9 mouse cellular contexts compared by ENCODE assay signal in the genomic region with DNA sequence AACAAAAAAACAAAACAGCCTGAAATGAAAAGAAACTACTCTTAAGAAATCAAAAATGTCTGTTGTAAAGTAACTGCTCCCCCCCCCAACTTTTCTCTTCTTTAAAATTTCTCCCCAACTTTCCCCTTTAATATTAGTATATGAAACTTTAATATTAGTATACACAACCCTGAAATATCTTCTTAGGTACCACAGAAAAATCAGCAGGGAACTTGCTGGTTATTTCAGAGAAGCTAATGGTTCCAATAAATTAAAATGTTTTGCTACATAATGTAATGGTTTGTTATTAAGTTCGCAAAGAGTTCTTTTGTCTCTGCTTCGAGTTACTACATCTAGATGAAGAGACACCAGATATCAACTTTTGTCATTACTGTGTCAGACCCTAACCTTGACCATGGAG. TPM values are rescaled to one million over a fixed set of nuclear protein-coding genes. Genes with fewer than 3 reads are reported as not detected.
DNase-seq lines count a peak whose midpoint lies in the region; ATAC-seq and TF ChIP-seq lines count a peak whose summit lies in the region.
"Had no signal": no experiment of that assay in that cellular context is flagged by ENCODE, and none has a peak within 500 bp of the region (broad histone marks: within the 10 kb centered on the region; RNA-seq: fewer than 3 reads in every experiment).

No protein-coding gene starts in this region.

- H3K27ac ChIP-seq in heart, embryonic 15.5 days, result peak overlapping the region; percentile 98
- peak overlapping the region; percentile 91; the same call in 1 of the 2 replicates for H3K27ac ChIP-seq in ES-E14 (ENCODE audit: insufficient read depth, low read depth, low read length, poor library complexity, severe bottlenecking)
- peak overlapping the region; percentile 98 for H3K27ac ChIP-seq in hindbrain, embryonic 10.5 days
- H3K27ac ChIP-seq in macrophage, result peak overlapping the region; percentile 90

- peak overlapping the region; percentile 72 for H3K4me2 ChIP-seq in heart, embryonic 15.5 days

- H3K4me3 ChIP-seq in heart, embryonic 15.5 days, result peak overlapping the region; percentile 64
- H3K4me3 ChIP-seq in ES-E14 (ENCODE audit: insufficient read depth in 1 of 2, low read depth in 1 of 2, low read length in 2 of 2, poor library complexity in 1 of 2, severe bottlenecking in 1 of 2) (peak overlapping the region; percentile 81 to 95), macrophage (ENCODE audit: inconsistent target) (peak overlapping the region; percentile 96)
- H3K4me3 ChIP-seq in hindbrain, embryonic 10.5 days, result peak overlapping the region; percentile 63

- no peaks in the 10 kb centered on the region for H3K79me2 ChIP-seq in macrophage (ENCODE audit: inconsistent target)

- H3K9me3 ChIP-seq in heart, embryonic 15.5 days (replicated peaks), result no peaks in the 10 kb centered on the region
- no peaks in the 10 kb centered on the region for H3K9me3 ChIP-seq in ES-E14 (ENCODE audit: control insufficient read depth, insufficient read depth, low read depth, low read length)
- no peaks in the 10 kb centered on the region for H3K9me3 ChIP-seq in hindbrain, embryonic 10.5 days

- H3K27me3 ChIP-seq in heart, embryonic 15.5 days, result no peaks in the 10 kb centered on the region
- no peaks in the 10 kb centered on the region for H3K27me3 ChIP-seq in hindbrain, embryonic 10.5 days (ENCODE audit: insufficient read depth, poor library complexity, severe bottlenecking)

- WGBS in heart, embryonic 15.5 days, result 6% methylated on average over 2 of the region's 2 CpGs
- 7% methylated on average over 2 of the region's 2 CpGs for WGBS in hindbrain, embryonic 10.5 days
- WGBS in macrophage (ENCODE audit: missing documents), result 9% methylated on average over 2 of the region's 2 CpGs

- H3K4me1 ChIP-seq in heart, embryonic 15.5 days (replicated peaks), result peaks cover 9% of the 10 kb centered on the region
- H3K4me1 ChIP-seq in ES-E14 (ENCODE audit: control insufficient read depth in 2 of 2, insufficient read depth in 2 of 2, low read length in 2 of 2, poor library complexity in 1 of 2), result peaks cover 5 to 7% of the 10 kb centered on the region in 2 experiments; a peak in 3 of 4 replicates
- peaks cover 18% of the 10 kb centered on the region for H3K4me1 ChIP-seq in hindbrain, embryonic 10.5 days (replicated peaks)

- peak overlapping the region; percentile 66 for H3K9ac ChIP-seq in heart, embryonic 15.5 days
- peak overlapping the region; percentile 99 for H3K9ac ChIP-seq in ES-E14 (ENCODE audit: insufficient read depth, low read depth, low read length, poor library complexity, severe bottlenecking)

- in situ Hi-C loops in ES-E14 (cut with MboI; ENCODE audit: low sequenced_read_pairs in 2 of 2, unreplicated experiment in 2 of 2), result no loop called here

- peaks cover 27% of the 10 kb centered on the region; the same call in 1 of the 2 replicates for H3K36me3 ChIP-seq in heart, embryonic 15.5 days
- peaks cover 17% of the 10 kb centered on the region for H3K36me3 ChIP-seq in ES-E14 (ENCODE audit: control insufficient read depth, insufficient read depth, low read length, poor library complexity, severe bottlenecking)
- peaks cover 37% of the 10 kb centered on the region for H3K36me3 ChIP-seq in hindbrain, embryonic 10.5 days
- peaks cover 24% of the 10 kb centered on the region; the same call in 1 of the 2 replicates for H3K36me3 ChIP-seq in macrophage (ENCODE audit: inconsistent target)

- no peak for ATAC-seq in heart, embryonic 15.5 days (replicated peaks; ENCODE audit: insufficient number of reproducible peaks, insufficient read depth, low FRiP score, low read depth)

- DNase-seq in heart, postnatal 25 days (ENCODE audit: low spot score), result no peak
- no peak for DNase-seq in ES-E14 (ENCODE audit: low read depth, low spot score)
- DNase-seq in hindbrain, embryonic 10.5 days (ENCODE audit: low spot score), result no peak
- no peak for DNase-seq in cerebellum, adult 8-10 months
- DNase-seq in adrenal gland, postnatal 25 days, result no peak
- no peak for DNase-seq in gastrocnemius, postnatal 36 days

- intact Hi-C loops in heart, postnatal 25 days (cut with DNase I), result no loop called here
- intact Hi-C loops in gastrocnemius, postnatal 36 days (cut with DNase I), result no loop called here

TF ChIP-seq in ES-E14, 5 proteins besides CTCF, POLR2A, EP300 and RAD21:
- TF ChIP-seq ZC3H11A (IDR thresholded peaks at IDR 0.05; ENCODE audit: borderline replicate concordance, low read depth, low read length) (no peak), CHD2 (IDR thresholded peaks at IDR 0.05; ENCODE audit: low read depth, low read length) (no peak), ZNF384 (IDR thresholded peaks at IDR 0.05; ENCODE audit: low read depth, low read length) (no peak), HCFC1 (IDR thresholded peaks at IDR 0.05; ENCODE audit: borderline replicate concordance, insufficient read depth, low read length) (no peak)

RNA-seq across cellular contexts. Expression of a gene that starts 0.8 kb away (rescaled TPM):
- polyA plus RNA-seq in heart, embryonic 15.5 days (2015; fragmentation: Nextera tagmentation; extraction: Ambion mirVana), result 19.8 and 26.5 TPM in 2 replicates
- total RNA-seq in heart, postnatal 25 days (2021), result 1 to 10 TPM; 7.5 TPM
- total RNA-seq in ES-E14 (2012; rRNA removed), result 104 and 138 TPM in 2 replicates
- 38.3 and 40.3 TPM in 2 replicates for polyA plus RNA-seq in hindbrain, embryonic 10.5 days (2016; fragmentation: Nextera tagmentation; extraction: Ambion mirVana)
- total RNA-seq in macrophage (2018; cell fraction: chromatin; rRNA removed), result 10 to 100 TPM in 22 of 26 experiments, 1 to 10 TPM in 4; 5.4 to 60.0 (median 27.1) TPM
- 10 to 100 TPM; 12.1 to 36.9 (median 20.6) TPM for total RNA-seq in macrophage (2018; cell fraction: cytosol; rRNA removed)
- 10 to 100 TPM in 22 of 26 experiments, 1 to 10 TPM in 4; 7.7 to 56.1 (median 31.0) TPM for total RNA-seq in macrophage (2018; cell fraction: nucleus; rRNA removed)
- polyA plus RNA-seq in macrophage (2018), result 16.3 to 23.2 TPM (median 16.4 TPM) in 3 replicates
- 25.9 and 28.9 TPM in 2 replicates for total RNA-seq in adrenal gland, postnatal 25 days (2021)
- total RNA-seq in gastrocnemius, postnatal 36 days (2021), result 10 to 100 TPM in 1 of 2 experiments, 1 to 10 TPM in 1; 6.7 to 10.2 TPM

RNA-seq across cellular contexts. Expression of a gene that starts 0.8 kb away (rescaled TPM):
- 0.14 TPM in 1 of 2 replicates, not detected in the other for polyA plus RNA-seq in heart, embryonic 15.5 days (2015; fragmentation: Nextera tagmentation; extraction: Ambion mirVana)
- total RNA-seq in heart, postnatal 25 days (2021), result under 1 TPM in 1 of 2 experiments, not detected in 1; 0.25 TPM
- total RNA-seq in ES-E14 (2012; rRNA removed), result 0.37 and 0.58 TPM in 2 replicates
- 0.34 and 0.35 TPM in 2 replicates for polyA plus RNA-seq in hindbrain, embryonic 10.5 days (2016; fragmentation: Nextera tagmentation; extraction: Ambion mirVana)
- total RNA-seq in macrophage (2018; cell fraction: chromatin; rRNA removed), result not detected
- total RNA-seq in macrophage (2018; cell fraction: cytosol; rRNA removed), result under 1 TPM in 5 of 26 experiments, not detected in 21; 0.10 to 0.26 (median 0.15) TPM
- total RNA-seq in macrophage (2018; cell fraction: nucleus; rRNA removed), result under 1 TPM in 2 of 26 experiments, not detected in 24; 0.36 to 0.55 TPM
- polyA plus RNA-seq in macrophage (2018), result not detected in 3 replicates
- 0.55 TPM in 1 of 2 replicates, not detected in the other for total RNA-seq in adrenal gland, postnatal 25 days (2021)
- under 1 TPM; 0.23 to 0.25 TPM for total RNA-seq in gastrocnemius, postnatal 36 days (2021)
- total RNA-seq: neutrophil, adult 5-6 weeks had no signal

RNA-seq across cellular contexts. Expression of a gene that starts 32.6 kb away (rescaled TPM):
- polyA plus RNA-seq in heart, embryonic 15.5 days (2015; fragmentation: Nextera tagmentation; extraction: Ambion mirVana), result 2.1 and 3.9 TPM in 2 replicates
- not detected for total RNA-seq in heart, postnatal 25 days (2021)
- 1.6 and 1.7 TPM in 2 replicates for total RNA-seq in ES-E14 (2012; rRNA removed)
- polyA plus RNA-seq in hindbrain, embryonic 10.5 days (2016; fragmentation: Nextera tagmentation; extraction: Ambion mirVana), result 19.6 and 20.0 TPM in 2 replicates
- not detected for total RNA-seq in macrophage (2018; cell fraction: chromatin; rRNA removed)
- under 1 TPM in 3 of 26 experiments, not detected in 23; 0.11 to 0.41 (median 0.20) TPM for total RNA-seq in macrophage (2018; cell fraction: cytosol; rRNA removed)
- not detected for total RNA-seq in macrophage (2018; cell fraction: nucleus; rRNA removed)
- polyA plus RNA-seq in macrophage (2018), result 0.20 TPM in 1 of 3 replicates, not detected in the others
- 0.52 and 0.90 TPM in 2 replicates for total RNA-seq in adrenal gland, postnatal 25 days (2021)
- total RNA-seq in gastrocnemius, postnatal 36 days (2021), result not detected
- total RNA-seq: neutrophil, adult 5-6 weeks had no signal

RNA-seq across cellular contexts. Expression of a gene that starts 59.3 kb away (rescaled TPM):
- 1.6 and 2.4 TPM in 2 replicates for polyA plus RNA-seq in heart, embryonic 15.5 days (2015; fragmentation: Nextera tagmentation; extraction: Ambion mirVana)
- total RNA-seq in heart, postnatal 25 days (2021), result not detected
- total RNA-seq in ES-E14 (2012; rRNA removed), result not detected in 2 replicates
- 1.4 and 2.5 TPM in 2 replicates for polyA plus RNA-seq in hindbrain, embryonic 10.5 days (2016; fragmentation: Nextera tagmentation; extraction: Ambion mirVana)
- not detected for total RNA-seq in macrophage (2018; cell fraction: chromatin; rRNA removed)
- total RNA-seq in macrophage (2018; cell fraction: cytosol; rRNA removed), result not detected
- total RNA-seq in macrophage (2018; cell fraction: nucleus; rRNA removed), result not detected
- polyA plus RNA-seq in macrophage (2018), result not detected in 3 replicates
- total RNA-seq in adrenal gland, postnatal 25 days (2021), result 1.2 and 1.7 TPM in 2 replicates
- not detected for total RNA-seq in gastrocnemius, postnatal 36 days (2021)
- total RNA-seq: neutrophil, adult 5-6 weeks had no signal
